Mouse (Mus musculus) embryo, embryonic 10.5 days (tissue): ENCODE results near the gene Ccdc3.

Experiments used
- DNase-seq: peaks from one replicate; pipeline ENCODE4 v3.0.0-alpha.2; 2015; ENCODE audit warnings: low spot score

The Ccdc3 gene

GRCm38 (mm10) chr2:5161002-5161745, 23.6 kb downstream of the Ccdc3 start:
- peak; percentile 38 for DNase-seq

GRCm38 (mm10) chr2:5161908-5162674, 24.5 kb downstream of the Ccdc3 start:
- DNase-seq, result no peak

- no peak for DNase-seq
Observed at GRCm38 (mm10) chr2:5162756-5163155, 25.2 kb downstream of the Ccdc3 start.

- no peak for DNase-seq
Observed at GRCm38 (mm10) chr2:5165941-5166361, 28.4 kb downstream of the Ccdc3 start.

GRCm38 (mm10) chr2:5166796-5167195, 29.2 kb downstream of the Ccdc3 start:
- DNase-seq, result no peak

GRCm38 (mm10) chr2:5170815-5171214, 33.2 kb downstream of the Ccdc3 start:
- no peak for DNase-seq

- DNase-seq, result no peak
Observed at GRCm38 (mm10) chr2:5171301-5172000, 33.9 kb downstream of the Ccdc3 start.

- no peak for DNase-seq
Observed at GRCm38 (mm10) chr2:5172773-5173172, 35.2 kb downstream of the Ccdc3 start.

GRCm38 (mm10) chr2:5174716-5175115, 37.1 kb downstream of the Ccdc3 start:
- DNase-seq, result no peak

- no peak for DNase-seq
Observed at GRCm38 (mm10) chr2:5181462-5182443, 44.2 kb downstream of the Ccdc3 start.

- no peak for DNase-seq
Observed at GRCm38 (mm10) chr2:5184166-5184565, 46.6 kb downstream of the Ccdc3 start.

- DNase-seq, result no peak
Observed at GRCm38 (mm10) chr2:5185631-5186030, 48.1 kb downstream of the Ccdc3 start.

- no peak for DNase-seq
Observed at GRCm38 (mm10) chr2:5192156-5192555, 54.6 kb downstream of the Ccdc3 start.

- no peak for DNase-seq
Observed at GRCm38 (mm10) chr2:5193071-5193470, 55.5 kb downstream of the Ccdc3 start.

- no peak for DNase-seq
Observed at GRCm38 (mm10) chr2:5194701-5195215, 57.2 kb downstream of the Ccdc3 start.

GRCm38 (mm10) chr2:5197486-5197885, 59.9 kb downstream of the Ccdc3 start:
- peak; percentile 27 for DNase-seq

- no peak for DNase-seq
Observed at GRCm38 (mm10) chr2:5199289-5199688, 61.7 kb downstream of the Ccdc3 start.

GRCm38 (mm10) chr2:5200817-5201364, 63.3 kb downstream of the Ccdc3 start:
- DNase-seq, result no peak

- no peak for DNase-seq
Observed at GRCm38 (mm10) chr2:5203146-5203545, 65.6 kb downstream of the Ccdc3 start.

GRCm38 (mm10) chr2:5204941-5205340, 67.4 kb downstream of the Ccdc3 start:
- DNase-seq, result no peak

GRCm38 (mm10) chr2:5206651-5207050, 69.1 kb downstream of the Ccdc3 start:
- no peak for DNase-seq
